Mouse (Mus musculus) adrenal gland, postnatal 4 days (tissue): ENCODE data around the gene Fam124b. TPM values are rescaled to one million over a fixed set of nuclear protein-coding genes. Genes with fewer than 3 reads are reported as not detected.

ENCODE experiments used
- DNase-seq, 2 experiments: peaks; one replicate each; pipeline ENCODE4 v3.0.0; 2021 to 2022; ENCODE audit warnings: low spot score in 2 of 2, mixed read lengths in 2 of 2
- long read RNA-seq, 2 experiments: library from polyadenylated mRNA; stranded (forward); transcript quantifications; one replicate each; pipeline ENCODE4 v2.0.0; 2021
- total RNA-seq, 2 experiments: library from RNA; stranded (reverse); gene quantifications; 2 replicates each; pipeline ENCODE4 v1.2.3; 2021

Fam124b gene
- 1 to 10 TPM; 1.3 to 2.0 TPM for total RNA-seq
- long read RNA-seq, experiment 1 = 0 reads
- long read RNA-seq, experiment 2 = 0 reads

GRCm38 (mm10) chr1:80218268-80218667 is at the start of gene Fam124b:
Gene Fam124b (minus strand): TSS chr1:80218473.
- DNase-seq = no peak

GRCm38 (mm10) chr1:80260443-80260842 is 42.2 kb upstream of the Fam124b start:
- no peak for DNase-seq

GRCm38 (mm10) chr1:80258632-80259031 is 40.4 kb upstream of the Fam124b start:
- DNase-seq = no peak

GRCm38 (mm10) chr1:80253309-80253708 is 35.0 kb upstream of the Fam124b start:
- DNase-seq = no peak

GRCm38 (mm10) chr1:80250247-80250646 is 32.0 kb upstream of the Fam124b start:
- DNase-seq = no peak

GRCm38 (mm10) chr1:80247131-80247530 is 28.9 kb upstream of the Fam124b start:
- DNase-seq = no peak

- DNase-seq = no peak
Observed at GRCm38 (mm10) chr1:80244123-80244522, 25.9 kb upstream of the Fam124b start.

- no peak for DNase-seq
Observed at GRCm38 (mm10) chr1:80241579-80241978, 23.3 kb upstream of the Fam124b start.

GRCm38 (mm10) chr1:80240017-80240660 is 21.9 kb upstream of the Fam124b start:
- no peak for DNase-seq

- no peak for DNase-seq
Observed at GRCm38 (mm10) chr1:80239481-80239880, 21.2 kb upstream of the Fam124b start.

- DNase-seq = no peak
Observed at GRCm38 (mm10) chr1:80236951-80237702, 18.9 kb upstream of the Fam124b start.

GRCm38 (mm10) chr1:80236126-80236525 is 17.9 kb upstream of the Fam124b start:
- DNase-seq = no peak

- DNase-seq = no peak
Observed at GRCm38 (mm10) chr1:80230612-80231011, 12.3 kb upstream of the Fam124b start.

GRCm38 (mm10) chr1:80224839-80225412 is 6.7 kb upstream of the Fam124b start:
- DNase-seq = no peak

- no peak for DNase-seq
Observed at GRCm38 (mm10) chr1:80221151-80221550, 2.9 kb upstream of the Fam124b start.

GRCm38 (mm10) chr1:80213826-80214225 is 4.4 kb downstream of the Fam124b start:
- no peak for DNase-seq

- no peak for DNase-seq
Observed at GRCm38 (mm10) chr1:80213146-80213545, 5.1 kb downstream of the Fam124b start.

- DNase-seq = no peak
Observed at GRCm38 (mm10) chr1:80202314-80202713, 16.0 kb downstream of the Fam124b start.

GRCm38 (mm10) chr1:80192837-80193236 is 25.4 kb downstream of the Fam124b start:
- no peak for DNase-seq

- no peak for DNase-seq
Observed at GRCm38 (mm10) chr1:80181414-80181805, 36.9 kb downstream of the Fam124b start.

GRCm38 (mm10) chr1:80180767-80181413 is 37.4 kb downstream of the Fam124b start:
- DNase-seq = no peak

- DNase-seq = no peak
Observed at GRCm38 (mm10) chr1:80180128-80180527, 38.1 kb downstream of the Fam124b start.
